10 mouse cellular contexts compared by ENCODE assay signal in the genomic region with DNA sequence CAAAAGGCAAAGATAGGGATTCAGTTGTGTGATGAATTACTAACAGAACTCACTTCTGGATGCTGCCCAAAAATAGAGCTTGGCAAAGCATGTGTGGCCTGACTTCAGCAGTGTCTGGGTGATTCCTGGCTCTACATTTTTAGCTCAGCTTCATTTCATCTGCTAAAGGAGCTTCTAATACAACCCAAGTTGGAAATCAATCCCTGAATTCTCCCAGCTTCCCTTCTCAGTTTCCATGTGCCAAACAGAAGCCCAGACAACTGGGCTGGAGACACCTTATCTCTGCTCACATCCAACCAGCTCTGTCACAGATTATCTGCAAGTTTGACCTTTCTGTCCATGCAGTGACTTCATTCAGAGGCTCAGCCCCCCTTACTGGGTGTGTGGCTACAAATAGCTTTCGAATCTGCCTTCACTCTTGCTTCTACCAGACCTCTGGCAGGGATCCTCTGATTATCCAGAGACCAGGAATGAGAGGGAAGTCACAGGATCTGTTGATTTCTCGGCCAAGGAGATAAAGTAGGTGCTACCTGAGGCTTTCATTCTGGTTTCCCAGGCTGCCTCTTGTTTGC. TPM values are rescaled to one million over a fixed set of nuclear protein-coding genes. Genes with fewer than 3 reads are reported as not detected.
DNase-seq lines count a peak whose midpoint lies in the region; ATAC-seq and TF ChIP-seq lines count a peak whose summit lies in the region.
"Had no signal": no experiment of that assay in that cellular context is flagged by ENCODE, and none has a peak within 500 bp of the region (broad histone marks: within the 10 kb centered on the region; RNA-seq: fewer than 3 reads in every experiment).

No protein-coding gene starts in this region.

- TF ChIP-seq CTCF in hindbrain, postnatal 0 days (IDR thresholded peaks at IDR 0.05; ENCODE audit: low read depth): no peak

- H3K36me3 ChIP-seq in hindbrain, postnatal 0 days (ENCODE audit: insufficient read depth, low read length): no peaks in the 10 kb centered on the region
- no peaks in the 10 kb centered on the region for H3K36me3 ChIP-seq in hindbrain, embryonic 16.5 days (ENCODE audit: control insufficient read depth, insufficient read depth, low read length)
- H3K36me3 ChIP-seq: intestine, embryonic 15.5 days; neural tube, embryonic 12.5 days had no signal

- no peak overlapping the region for H3K27ac ChIP-seq in hindbrain, postnatal 0 days
- no peak overlapping the region for H3K27ac ChIP-seq in hindbrain, embryonic 16.5 days (ENCODE audit: low read depth, low read length)
- H3K27ac ChIP-seq: intestine, embryonic 15.5 days; neural tube, embryonic 12.5 days had no signal

- H3K4me2 ChIP-seq in hindbrain, postnatal 0 days (ENCODE audit: low read depth, low read length): no peak overlapping the region
- H3K4me2 ChIP-seq in hindbrain, embryonic 16.5 days (ENCODE audit: low read length): no peak overlapping the region
- H3K4me2 ChIP-seq: intestine, embryonic 15.5 days; neural tube, embryonic 12.5 days had no signal

- peak; percentile 52 for DNase-seq in hindbrain, postnatal 0 days (ENCODE audit: low spot score)
- DNase-seq in heart, adult 11 months: peak; percentile 96
- DNase-seq in heart, postnatal 36 days: peak; percentile 26 to 46
- peak; percentile 3 for DNase-seq in yolk sac, embryonic 10.5 days (ENCODE audit: low spot score)
- DNase-seq in layer of hippocampus, postnatal 36 days: no peak
- no peak for DNase-seq in right cerebral cortex, postnatal 4 days

- H3K9ac ChIP-seq in hindbrain, postnatal 0 days (replicated peaks; ENCODE audit: low read length): no peak overlapping the region
- H3K9ac ChIP-seq in hindbrain, embryonic 16.5 days (ENCODE audit: low read depth, low read length): no peak overlapping the region
- H3K9ac ChIP-seq: intestine, embryonic 15.5 days; neural tube, embryonic 12.5 days had no signal

- no peak overlapping the region for H3K4me3 ChIP-seq in hindbrain, postnatal 0 days (ENCODE audit: low read length)
- no peak overlapping the region for H3K4me3 ChIP-seq in hindbrain, embryonic 16.5 days (ENCODE audit: low read length)
- H3K4me3 ChIP-seq: intestine, embryonic 15.5 days; neural tube, embryonic 12.5 days had no signal

- WGBS in hindbrain, postnatal 0 days: 71% methylated on average over 2 of the region's 2 CpGs
- 76% methylated on average over 2 of the region's 2 CpGs for whole genome bisulfite sequencing in hindbrain, embryonic 16.5 days

- intact Hi-C loops in heart, postnatal 36 days (cut with DNase I): loop anchor here (1.0 to 5.0 kb wide), 3 partner anchors 57 to 186 kb away; no protein-coding TSS in a partner anchor

- H3K27me3 ChIP-seq in hindbrain, postnatal 0 days (ENCODE audit: insufficient read depth, low read length): no peaks in the 10 kb centered on the region
- H3K27me3 ChIP-seq in hindbrain, embryonic 16.5 days (replicated peaks; ENCODE audit: control insufficient read depth, insufficient read depth, low read length): no peaks in the 10 kb centered on the region
- H3K27me3 ChIP-seq: intestine, embryonic 15.5 days; neural tube, embryonic 12.5 days had no signal

- ATAC-seq in hindbrain, postnatal 0 days: no peak
- no peak for ATAC-seq in hindbrain, embryonic 16.5 days
- ATAC-seq: forebrain, embryonic 16.5 days; intestine, embryonic 15.5 days had no signal

- H3K9me3 ChIP-seq in hindbrain, postnatal 0 days (ENCODE audit: low read length): no peaks in the 10 kb centered on the region
- no peaks in the 10 kb centered on the region for H3K9me3 ChIP-seq in hindbrain, embryonic 16.5 days (ENCODE audit: control insufficient read depth, low read length)
- H3K9me3 ChIP-seq: intestine, embryonic 15.5 days; neural tube, embryonic 12.5 days had no signal

- H3K4me1 ChIP-seq in hindbrain, postnatal 0 days (ENCODE audit: insufficient read depth, low read length): no peaks in the 10 kb centered on the region
- no peaks in the 10 kb centered on the region for H3K4me1 ChIP-seq in hindbrain, embryonic 16.5 days (ENCODE audit: control insufficient read depth, insufficient read depth, low read depth, low read length)
- H3K4me1 ChIP-seq: intestine, embryonic 15.5 days; neural tube, embryonic 12.5 days had no signal

RNA-seq across cellular contexts. Expression of a gene that starts 28.4 kb away (rescaled TPM):
- 73.1 and 83.1 TPM in 2 replicates for total RNA-seq in hindbrain, postnatal 0 days (2014; rRNA removed)
- polyA plus RNA-seq in hindbrain, postnatal 0 days (2015; fragmentation: Nextera tagmentation; extraction: Ambion mirVana): 93.7 and 101 TPM in 2 replicates
- polyA plus RNA-seq in hindbrain, embryonic 16.5 days (2015; fragmentation: Nextera tagmentation; extraction: Ambion mirVana): 75.9 and 87.1 TPM in 2 replicates
- 100 to 1,000 TPM; 171 to 215 TPM for total RNA-seq in heart, postnatal 36 days (2021)
- total RNA-seq in layer of hippocampus, postnatal 36 days (2021): 10 to 100 TPM; 24.1 to 25.2 TPM

Comparison
In these comparisons a context has a peak if more than half of its experiments do, and no peak if none do; other contexts are left out.
1. DNase-seq: peak in hindbrain, postnatal 0 days (single experiment), heart, adult 11 months (single experiment), heart, postnatal 36 days (2 of 2) and yolk sac, embryonic 10.5 days (single experiment); none in layer of hippocampus, postnatal 36 days (0 of 2) and right cerebral cortex, postnatal 4 days (single experiment).